Mouse (Mus musculus): ENCODE measurements around the gene E330014E10Rik.
"Not testable (repeated sequence)": the region's sequence is repeated elsewhere in the genome, so short reads cannot be mapped to it uniquely, and the experiment has no call there.

E330014E10Rik gene

DNA sequence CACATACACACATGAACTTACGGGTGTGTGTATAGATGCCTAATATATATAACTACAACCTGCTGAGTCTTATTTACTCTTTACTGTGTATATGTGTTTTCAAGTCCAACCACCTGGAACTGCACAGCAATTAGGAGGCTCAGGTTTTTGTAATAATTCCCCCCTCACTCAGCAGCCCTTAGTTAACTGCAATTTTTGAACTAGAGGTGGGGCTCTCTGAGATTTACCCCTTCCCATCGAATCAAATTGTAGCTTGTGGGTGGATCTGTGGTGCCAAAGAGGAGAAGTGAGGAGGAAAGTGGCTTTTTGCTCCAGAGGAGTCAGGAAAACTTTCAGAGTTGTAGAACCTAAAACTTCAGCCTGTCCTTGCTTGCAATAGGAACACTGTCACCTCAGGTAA is at the start of gene E330014E10Rik:
Gene E330014E10Rik, plus strand, starts transcription at position 301 of the 400 bp plus-strand sequence.
- in situ Hi-C loops (cut with MboI, MseI): not testable (repeated sequence)

DNA sequence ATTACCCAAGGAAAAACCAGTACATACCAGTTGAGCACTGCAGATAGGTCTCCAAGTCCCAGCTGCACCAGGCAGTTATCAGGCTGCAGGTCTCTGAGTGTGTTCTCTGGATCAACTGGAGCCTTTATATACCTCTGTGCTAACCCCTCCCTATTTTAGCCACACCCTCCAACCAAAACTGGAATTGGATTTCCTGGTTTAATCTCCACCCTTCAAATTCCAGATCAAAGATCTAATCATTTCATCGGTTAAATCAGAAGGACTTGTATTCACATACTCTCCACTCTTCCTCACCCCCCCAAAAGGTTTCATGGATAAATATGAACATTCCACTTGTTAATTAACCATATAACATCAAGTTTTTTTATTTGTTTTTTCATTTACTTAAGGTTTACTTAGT is 39.7 kb upstream of the E330014E10Rik start, which contains the start of gene Gm7978:
Gene Gm7978, minus strand, starts transcription at position 101 of the 400 bp plus-strand sequence.
- in situ Hi-C loops (cut with MboI, MseI): loop anchor here (10.0 kb wide), 1 partner anchor 1301 kb away; no protein-coding TSS in a partner anchor

DNA sequence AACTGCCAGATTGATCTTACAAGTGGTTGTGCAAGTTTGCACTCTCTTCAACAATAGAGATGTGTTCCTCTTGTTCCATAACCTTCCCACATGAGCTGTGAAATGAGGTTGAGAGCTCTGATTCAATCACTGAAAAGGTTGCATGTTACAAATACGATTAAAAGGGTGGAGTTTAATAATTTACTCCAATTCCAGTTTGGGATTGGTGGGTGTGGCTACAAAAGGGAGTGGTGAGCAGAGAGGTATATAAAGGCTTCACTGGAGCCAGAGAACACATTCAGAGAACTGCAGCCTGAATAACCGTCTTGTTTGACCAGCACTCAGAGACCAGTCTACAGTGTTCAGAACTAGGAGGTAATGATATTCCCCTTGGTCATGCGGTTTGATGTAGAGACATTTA is 34.1 kb upstream of the E330014E10Rik start, which contains the start of gene Gm7982:
Gene Gm7982, plus strand, starts transcription at position 301 of the 400 bp plus-strand sequence.
- in situ Hi-C loops (cut with MboI, MseI): not testable (repeated sequence)

DNA sequence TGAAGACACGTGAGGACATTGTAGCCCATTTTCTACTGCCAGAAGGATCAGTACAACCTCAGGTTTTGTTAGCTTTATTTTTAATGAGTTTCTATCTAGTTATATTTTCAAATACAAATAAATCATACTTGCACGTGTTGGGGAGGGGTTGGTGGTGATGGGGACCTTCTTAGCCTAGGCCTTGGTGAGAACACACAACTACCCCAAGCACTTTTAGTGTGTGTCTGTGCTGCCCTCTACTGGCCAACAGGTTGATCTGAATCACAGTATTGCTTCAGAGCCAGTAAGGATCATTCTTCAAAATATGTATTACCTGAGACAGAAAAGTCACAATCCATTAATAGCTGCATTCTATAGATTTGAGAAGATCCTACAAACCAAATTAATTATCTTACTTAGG is 35.1 kb downstream of the E330014E10Rik start:
- in situ Hi-C loops (cut with MboI, MseI): loop anchor here (10.0 to 25.0 kb wide), 4 partner anchors 606 to 1946 kb away; no protein-coding TSS in a partner anchor

DNA sequence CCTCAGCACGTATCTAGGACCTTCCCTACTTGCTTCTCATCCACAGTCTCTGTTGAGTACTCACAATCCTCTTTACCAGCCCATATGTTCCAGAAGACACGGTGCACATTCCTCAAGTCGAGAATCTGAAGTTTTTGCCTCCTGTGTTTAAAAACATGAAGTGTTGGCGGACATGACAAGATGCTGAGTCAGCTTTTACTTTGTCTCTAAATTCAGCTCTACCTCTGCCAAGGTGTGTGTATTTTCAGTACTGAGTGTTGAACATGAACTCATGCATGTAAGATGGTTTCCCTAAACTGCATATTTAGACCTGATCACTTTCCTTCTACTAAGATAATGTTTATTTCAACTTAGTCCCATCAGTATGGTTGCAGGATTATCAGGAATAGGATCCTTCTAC is 60.8 kb downstream of the E330014E10Rik start:
- in situ Hi-C loops (cut with MboI, MseI): no loop called here

DNA sequence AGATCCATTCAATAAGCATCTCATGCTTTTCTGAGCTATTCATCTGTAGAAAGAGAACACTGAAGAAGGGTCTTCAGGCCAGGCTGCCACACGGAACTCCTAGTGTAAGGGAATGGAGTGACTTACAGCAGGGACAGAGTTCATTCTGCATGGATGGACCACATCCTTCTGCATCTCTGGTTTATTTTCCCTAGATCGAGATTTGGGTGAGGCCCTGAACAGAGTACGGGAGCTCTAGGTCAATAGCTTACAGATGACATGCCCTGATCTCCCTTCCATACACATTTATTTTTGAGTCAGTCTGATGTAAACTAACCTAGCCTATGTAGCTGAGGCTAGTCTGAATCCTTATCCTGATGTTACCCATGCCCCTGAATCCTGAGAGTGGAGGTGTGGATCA is 78.2 kb downstream of the E330014E10Rik start:
- in situ Hi-C loops (cut with MboI, MseI): no loop called here
